In genomic region chr10:110941968-110942367, GRCm38 (mm10) we compare ENCODE assay signal across 8 mouse cellular contexts.
"Had no signal": no experiment of that assay in that cellular context is flagged by ENCODE, and none has a peak within 500 bp of the region (broad histone marks: within the 10 kb centered on the region; RNA-seq: fewer than 3 reads in every experiment).

No protein-coding gene starts in this region.

- DNase-seq: gastrocnemius, postnatal 14 days; gastrocnemius, postnatal 36 days; heart, adult 2 months; kidney, adult 11 months; kidney, adult 2 months; kidney, postnatal 10 days; kidney, postnatal 25 days; kidney, postnatal 4 days had no signal
